Comparison of ENCODE assay signal across 11 mouse cellular contexts in the genomic region with DNA sequence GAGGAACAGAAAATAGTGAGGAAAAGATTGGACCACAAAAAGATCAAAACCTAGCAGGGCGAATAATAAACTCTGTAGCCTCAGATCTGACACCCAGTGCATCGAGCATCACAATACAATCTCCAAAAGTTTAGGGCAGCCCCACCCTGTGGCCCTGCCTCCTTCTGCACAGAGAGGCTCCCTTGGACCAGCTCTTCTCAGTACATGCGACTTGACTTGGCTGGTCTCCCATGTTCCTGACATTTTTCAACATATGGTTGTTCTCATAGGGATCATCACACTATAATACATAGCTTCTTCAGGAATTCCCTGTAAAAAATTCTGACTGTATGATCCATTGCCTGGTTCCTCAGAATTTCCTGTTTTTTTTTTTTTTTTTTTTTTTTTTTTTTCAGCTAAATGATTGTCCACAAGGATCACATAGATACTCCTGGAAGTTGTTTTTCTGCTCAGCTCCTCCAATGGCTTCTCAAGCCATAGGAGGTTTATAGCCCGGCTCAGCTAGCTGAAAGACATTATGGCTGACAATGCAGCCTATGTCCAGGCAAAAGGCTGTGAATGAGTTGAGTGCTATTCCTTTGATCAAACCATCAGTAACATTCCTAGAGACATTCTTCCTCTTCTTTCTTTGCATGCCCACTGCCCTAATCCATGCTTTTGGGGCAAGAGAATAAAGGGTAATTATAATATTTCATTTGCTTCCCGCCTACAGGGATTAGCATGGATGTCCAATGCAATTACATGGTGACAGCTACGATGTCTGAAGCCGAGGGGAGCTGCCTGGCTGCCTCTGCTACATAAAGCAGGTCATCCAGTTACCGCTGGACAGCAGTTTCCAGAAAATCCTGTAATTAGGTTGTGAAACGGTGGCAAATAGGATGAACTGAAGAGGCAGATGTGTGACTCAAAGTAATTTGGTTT.
DNase-seq lines count a peak whose midpoint lies in the region; ATAC-seq lines count a peak whose summit lies in the region.
"Had no signal": no experiment of that assay in that cellular context is flagged by ENCODE, and none has a peak within 500 bp of the region (broad histone marks: within the 10 kb centered on the region; RNA-seq: fewer than 3 reads in every experiment).

No protein-coding gene starts in this region.

- H3K4me3 ChIP-seq in intestine, embryonic 16.5 days (ENCODE audit: low read length): no peak overlapping the region
- no peak overlapping the region for H3K4me3 ChIP-seq in intestine, embryonic 15.5 days (replicated peaks)
- H3K4me3 ChIP-seq in hindbrain, embryonic 16.5 days (ENCODE audit: low read length): no peak overlapping the region
- H3K4me3 ChIP-seq in neural tube, embryonic 15.5 days (replicated peaks): no peak overlapping the region
- no peak overlapping the region for H3K4me3 ChIP-seq in liver, embryonic 12.5 days
- H3K4me3 ChIP-seq: heart, embryonic 15.5 days had no signal

- intact Hi-C loops in left cerebral cortex, postnatal 36 days (cut with DNase I): no loop called here

- H3K27ac ChIP-seq in intestine, embryonic 16.5 days (ENCODE audit: low read length): no peak overlapping the region
- H3K27ac ChIP-seq in intestine, embryonic 15.5 days: no peak overlapping the region
- no peak overlapping the region for H3K27ac ChIP-seq in hindbrain, embryonic 16.5 days (ENCODE audit: low read depth, low read length)
- H3K27ac ChIP-seq in neural tube, embryonic 15.5 days (replicated peaks): 0 out of 2 replicates have a peak overlapping the region, but pooled peaks have one; percentile 37
- no peak overlapping the region for H3K27ac ChIP-seq in liver, embryonic 12.5 days
- H3K27ac ChIP-seq: heart, embryonic 15.5 days had no signal

- ATAC-seq in intestine, embryonic 16.5 days: 0 out of 2 replicates have a peak, but pooled peaks have one; percentile 52
- ATAC-seq in intestine, embryonic 15.5 days: no peak
- ATAC-seq in hindbrain, embryonic 16.5 days: peak; percentile 59
- ATAC-seq in neural tube, embryonic 15.5 days (ENCODE audit: low FRiP score): no peak
- no peak for ATAC-seq in liver, embryonic 12.5 days

- no peaks in the 10 kb centered on the region for H3K9me3 ChIP-seq in intestine, embryonic 16.5 days (ENCODE audit: control insufficient read depth, low read length)
- no peaks in the 10 kb centered on the region for H3K9me3 ChIP-seq in intestine, embryonic 15.5 days
- no peaks in the 10 kb centered on the region for H3K9me3 ChIP-seq in hindbrain, embryonic 16.5 days (ENCODE audit: control insufficient read depth, low read length)
- no peaks in the 10 kb centered on the region for H3K9me3 ChIP-seq in neural tube, embryonic 15.5 days (replicated peaks)
- H3K9me3 ChIP-seq in liver, embryonic 12.5 days (replicated peaks): no peaks in the 10 kb centered on the region
- H3K9me3 ChIP-seq: heart, embryonic 15.5 days had no signal

- WGBS in intestine, embryonic 16.5 days: 72% methylated on average over 9 of the region's 9 CpGs
- WGBS in intestine, embryonic 15.5 days: 73% methylated on average over 9 of the region's 9 CpGs
- 35% methylated on average over 9 of the region's 9 CpGs for WGBS in hindbrain, embryonic 16.5 days
- WGBS in neural tube, embryonic 15.5 days: 34% methylated on average over 9 of the region's 9 CpGs
- WGBS in liver, embryonic 12.5 days (ENCODE audit: insufficient replicate concordance): 65% methylated on average over 9 of the region's 9 CpGs

- H3K9ac ChIP-seq in intestine, embryonic 16.5 days (ENCODE audit: low read depth, low read length): no peak overlapping the region
- no peak overlapping the region for H3K9ac ChIP-seq in intestine, embryonic 15.5 days
- H3K9ac ChIP-seq in hindbrain, embryonic 16.5 days (ENCODE audit: low read depth, low read length): no peak overlapping the region
- no peak overlapping the region for H3K9ac ChIP-seq in neural tube, embryonic 15.5 days (replicated peaks)
- no peak overlapping the region for H3K9ac ChIP-seq in liver, embryonic 12.5 days
- H3K9ac ChIP-seq: heart, embryonic 15.5 days had no signal

- H3K4me2 ChIP-seq in intestine, embryonic 16.5 days (ENCODE audit: low read depth, low read length): no peak overlapping the region
- H3K4me2 ChIP-seq in intestine, embryonic 15.5 days (replicated peaks): no peak overlapping the region
- peak overlapping the region; percentile 1; the same call in 1 of the 2 replicates for H3K4me2 ChIP-seq in hindbrain, embryonic 16.5 days (ENCODE audit: low read length)
- no peak overlapping the region for H3K4me2 ChIP-seq in neural tube, embryonic 15.5 days
- no peak overlapping the region for H3K4me2 ChIP-seq in liver, embryonic 12.5 days
- H3K4me2 ChIP-seq: heart, embryonic 15.5 days had no signal

- no peaks in the 10 kb centered on the region for H3K36me3 ChIP-seq in intestine, embryonic 16.5 days (ENCODE audit: control insufficient read depth, insufficient read depth, low read length)
- no peaks in the 10 kb centered on the region for H3K36me3 ChIP-seq in intestine, embryonic 15.5 days
- H3K36me3 ChIP-seq in hindbrain, embryonic 16.5 days (ENCODE audit: control insufficient read depth, insufficient read depth, low read length): no peaks in the 10 kb centered on the region
- no peaks in the 10 kb centered on the region for H3K36me3 ChIP-seq in neural tube, embryonic 15.5 days
- H3K36me3 ChIP-seq in liver, embryonic 12.5 days: no peaks in the 10 kb centered on the region
- H3K36me3 ChIP-seq: heart, embryonic 15.5 days had no signal

- H3K4me1 ChIP-seq in intestine, embryonic 16.5 days (ENCODE audit: control insufficient read depth, insufficient read depth, low read length): no peaks in the 10 kb centered on the region
- H3K4me1 ChIP-seq in intestine, embryonic 15.5 days (replicated peaks): no peaks in the 10 kb centered on the region
- peaks cover 3% of the 10 kb centered on the region; the same call in 1 of the 2 replicates for H3K4me1 ChIP-seq in hindbrain, embryonic 16.5 days (ENCODE audit: control insufficient read depth, insufficient read depth, low read depth, low read length)
- peaks cover 10% of the 10 kb centered on the region; the same call in 1 of the 2 replicates for H3K4me1 ChIP-seq in neural tube, embryonic 15.5 days
- no peaks in the 10 kb centered on the region for H3K4me1 ChIP-seq in liver, embryonic 12.5 days
- H3K4me1 ChIP-seq: heart, embryonic 15.5 days had no signal

- peak; percentile 36 for DNase-seq in embryo, embryonic 10 days (ENCODE audit: low spot score)
- DNase-seq in left cerebral cortex, postnatal 36 days (ENCODE audit: low spot score in 2 of 2): no peak
- no peak for DNase-seq in heart, adult 11 months
- DNase-seq: adrenal gland, adult 8-10 months; kidney, adult 11 months had no signal

- no peaks in the 10 kb centered on the region for H3K27me3 ChIP-seq in intestine, embryonic 16.5 days (replicated peaks; ENCODE audit: control insufficient read depth, insufficient read depth, low read length)
- no peaks in the 10 kb centered on the region for H3K27me3 ChIP-seq in intestine, embryonic 15.5 days (replicated peaks)
- H3K27me3 ChIP-seq in hindbrain, embryonic 16.5 days (replicated peaks; ENCODE audit: control insufficient read depth, insufficient read depth, low read length): no peaks in the 10 kb centered on the region
- H3K27me3 ChIP-seq in neural tube, embryonic 15.5 days (replicated peaks): no peaks in the 10 kb centered on the region
- H3K27me3 ChIP-seq in liver, embryonic 12.5 days (replicated peaks): no peaks in the 10 kb centered on the region
- H3K27me3 ChIP-seq: heart, embryonic 15.5 days had no signal

Comparison
In these comparisons a context has a peak if more than half of its experiments do, and no peak if none do; other contexts are left out.
1. ATAC-seq: peak in intestine, embryonic 16.5 days (single experiment) and hindbrain, embryonic 16.5 days (single experiment); none in intestine, embryonic 15.5 days (single experiment), neural tube, embryonic 15.5 days (single experiment) and liver, embryonic 12.5 days (single experiment).